Mouse (Mus musculus) heart, adult 2 months (tissue): Measurements from ENCODE around the gene Ap4b1.

Source experiments
- CTCF ChIP-seq: fragments of 200-600 bp; IDR thresholded peaks from 2 replicates; pipeline ENCODE4 v1.8.1; 2022; ENCODE audit warnings: antibody characterized with exemption, mild to moderate bottlenecking, moderate library complexity
- EP300 ChIP-seq: fragments of 200-500 bp; IDR thresholded peaks from 2 replicates; pipeline ENCODE4 v1.6.1; 2011; ENCODE audit warnings: low read depth, low read length, control low read depth; ENCODE audit not compliant: insufficient read depth

DNA sequence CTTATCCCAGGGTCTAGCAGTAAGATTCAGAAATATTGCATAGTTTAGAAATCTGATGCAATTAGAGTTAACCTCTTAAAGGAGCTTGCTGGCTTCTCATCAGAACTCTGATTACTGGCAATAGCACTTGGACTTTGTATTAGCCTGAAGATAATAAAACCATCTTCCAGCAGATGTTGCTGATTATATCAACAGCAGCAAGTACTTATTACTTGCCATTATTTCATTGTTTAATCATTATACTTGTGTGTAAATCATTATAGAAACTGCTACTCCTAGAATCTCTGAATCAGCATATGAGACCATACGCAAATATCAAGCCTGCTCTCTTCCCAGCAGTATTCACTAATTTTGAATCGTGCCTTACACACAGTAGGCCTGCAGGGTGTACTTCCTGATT, 24.7 kb downstream of the Ap4b1 start:
- TF ChIP-seq CTCF: no peak
- no peak for TF ChIP-seq EP300
